Comparison of ENCODE assay signal across 8 mouse cellular contexts in genomic region chr6:48582037-48582436, GRCm38 (mm10). TPM values are rescaled to one million over a fixed set of nuclear protein-coding genes. Genes with fewer than 3 reads are reported as not detected.
A peak's percentile ranks its signal among the peaks of the same experiment; 100 is the strongest.
DNase-seq lines count a peak whose midpoint lies in the region.

No protein-coding gene starts in this region.

- H3K9me3 ChIP-seq in heart, embryonic 10.5 days, result no peaks in the 10 kb centered on the region

- H3K27me3 ChIP-seq in heart, embryonic 10.5 days (ENCODE audit: insufficient read depth, poor library complexity, severe bottlenecking), result no peaks in the 10 kb centered on the region
- H3K27me3 ChIP-seq in splenic B cell, adult 2 months (ENCODE audit: control insufficient read depth, insufficient read depth, low read length, poor library complexity, severe bottlenecking), result no peaks in the 10 kb centered on the region

- intact Hi-C loops in heart, postnatal 36 days (cut with DNase I), result loop anchor here (2.0 to 5.0 kb wide), 4 partner anchors 35 to 190 kb away; partner anchors contain the start of gene Gimap3

- H3K4me3 ChIP-seq in heart, embryonic 10.5 days, result no peak overlapping the region

- peak overlapping the region; percentile 56; the same call in 1 of the 2 replicates for H3K27ac ChIP-seq in heart, embryonic 10.5 days

- H3K4me1 ChIP-seq in heart, embryonic 10.5 days, result peaks cover 29% of the 10 kb centered on the region

- WGBS in heart, embryonic 10.5 days, result 66% methylated on average over 3 of the region's 3 CpGs

- no peaks in the 10 kb centered on the region for H3K36me3 ChIP-seq in heart, embryonic 10.5 days
- H3K36me3 ChIP-seq in splenic B cell, adult 2 months (ENCODE audit: control insufficient read depth, insufficient read depth, low read length, poor library complexity, severe bottlenecking), result no peaks in the 10 kb centered on the region

- DNase-seq in heart, embryonic 10.5 days (ENCODE audit: low spot score), result no peak
- no peak for DNase-seq in heart, postnatal 36 days
- DNase-seq in thymus, postnatal 0 days (ENCODE audit: low spot score), result peak; percentile 66
- no peak for DNase-seq in thymus, postnatal 36 days
- DNase-seq in embryo, embryonic 9.5 days (ENCODE audit: extremely low spot score), result peak; percentile 53
- peak; percentile 79 for DNase-seq in lung, postnatal 36 days
- DNase-seq in splenic B cell, adult 2 months (ENCODE audit: low read depth, low spot score), result peak; percentile 81
- no peak for DNase-seq in right cerebral cortex, postnatal 25 days

RNA-seq across cellular contexts. Expression of gene Gm45021, which starts 7.4 kb away (rescaled TPM):
- not detected in 2 replicates for polyA plus RNA-seq in heart, embryonic 10.5 days (2016; fragmentation: Nextera tagmentation; extraction: Ambion mirVana)
- total RNA-seq in heart, postnatal 36 days (2021), result not detected
- polyA plus RNA-seq in thymus, postnatal 0 days (2015; fragmentation: Nextera tagmentation; extraction: Ambion mirVana), result 0.48 TPM in 1 of 2 replicates, not detected in the other

RNA-seq across cellular contexts. Expression of gene Rarres2, which starts 9.4 kb away (rescaled TPM):
- 10.5 and 18.2 TPM in 2 replicates for polyA plus RNA-seq in heart, embryonic 10.5 days (2016; fragmentation: Nextera tagmentation; extraction: Ambion mirVana)
- 100 to 1,000 TPM in 1 of 2 experiments, 10 to 100 TPM in 1; 70.4 to 101 TPM for total RNA-seq in heart, postnatal 36 days (2021)
- 14.9 and 18.0 TPM in 2 replicates for polyA plus RNA-seq in thymus, postnatal 0 days (2015; fragmentation: Nextera tagmentation; extraction: Ambion mirVana)

RNA-seq across cellular contexts. Expression of gene Repin1, which starts 11.6 kb away (rescaled TPM):
- 31.9 and 33.2 TPM in 2 replicates for polyA plus RNA-seq in heart, embryonic 10.5 days (2016; fragmentation: Nextera tagmentation; extraction: Ambion mirVana)
- 10 to 100 TPM; 27.3 to 33.7 TPM for total RNA-seq in heart, postnatal 36 days (2021)
- 15.5 and 15.6 TPM in 2 replicates for polyA plus RNA-seq in thymus, postnatal 0 days (2015; fragmentation: Nextera tagmentation; extraction: Ambion mirVana)

RNA-seq across cellular contexts. Expression of gene Gm44965, which starts 11.7 kb away (rescaled TPM):
- 0.49 TPM in 1 of 2 replicates, not detected in the other for polyA plus RNA-seq in heart, embryonic 10.5 days (2016; fragmentation: Nextera tagmentation; extraction: Ambion mirVana)
- 1 to 10 TPM in 1 of 2 experiments, not detected in 1; 3.7 TPM for total RNA-seq in heart, postnatal 36 days (2021)
- not detected in 2 replicates for polyA plus RNA-seq in thymus, postnatal 0 days (2015; fragmentation: Nextera tagmentation; extraction: Ambion mirVana)

RNA-seq across cellular contexts. Expression of gene Zfp775, which starts 19.8 kb away (rescaled TPM):
- polyA plus RNA-seq in heart, embryonic 10.5 days (2016; fragmentation: Nextera tagmentation; extraction: Ambion mirVana), result 7.7 and 8.9 TPM in 2 replicates
- total RNA-seq in heart, postnatal 36 days (2021), result 10 to 100 TPM; 10.4 to 10.7 TPM
- 6.8 and 6.9 TPM in 2 replicates for polyA plus RNA-seq in thymus, postnatal 0 days (2015; fragmentation: Nextera tagmentation; extraction: Ambion mirVana)

Comparison
In these comparisons a context has a peak if more than half of its experiments do, and no peak if none do; other contexts are left out.
1. DNase-seq: peak in thymus, postnatal 0 days (single experiment), embryo, embryonic 9.5 days (single experiment), lung, postnatal 36 days (single experiment) and splenic B cell, adult 2 months (single experiment); none in heart, embryonic 10.5 days (single experiment), heart, postnatal 36 days (0 of 2), thymus, postnatal 36 days (0 of 2) and right cerebral cortex, postnatal 25 days (single experiment).